Mouse (Mus musculus) neural tube, embryonic 13.5 days (tissue): ENCODE data around the gene Gadd45gip1. TPM values are rescaled to one million over a fixed set of nuclear protein-coding genes. Genes with fewer than 3 reads are reported as not detected.

Experiments
- ATAC-seq: fragments of 200-750 bp; cut with Nextera tagmentation; 2 replicates; pipeline ENCODE4 v1.8.0; 2017; ENCODE audit warnings: low read depth, mild to moderate bottlenecking, moderate TSS enrichment, moderate library complexity
- H3K27ac ChIP-seq: fragments of 300-500 bp; sonication (generic); replicated peaks from 2 replicates; pipeline ENCODE4 v1.5.1; 2015; ENCODE audit warnings: moderate library complexity, mild to moderate bottlenecking, inconsistent platforms
- H3K27me3 ChIP-seq: fragments of 300-500 bp; sonication (generic); 2 replicates; pipeline ENCODE4 v1.6.1; 2015; ENCODE audit warnings: mild to moderate bottlenecking, inconsistent platforms
- H3K36me3 ChIP-seq: fragments of 300-500 bp; sonication (generic); 2 replicates; pipeline ENCODE4 v1.6.1; 2015; ENCODE audit warnings: mild to moderate bottlenecking, inconsistent platforms
- H3K4me1 ChIP-seq: fragments of 300-500 bp; sonication (generic); replicated peaks from 2 replicates; pipeline ENCODE4 v1.6.1; 2015; ENCODE audit warnings: inconsistent platforms
- H3K4me2 ChIP-seq: fragments of 300-500 bp; sonication (generic); 2 replicates; pipeline ENCODE4 v1.6.1; 2015; ENCODE audit warnings: inconsistent platforms, mild to moderate bottlenecking, moderate library complexity
- H3K4me3 ChIP-seq: fragments of 300-500 bp; sonication (generic); 2 replicates; pipeline ENCODE4 v1.5.1; 2015; ENCODE audit warnings: mild to moderate bottlenecking, inconsistent platforms
- H3K9ac ChIP-seq: fragments of 300-500 bp; sonication (generic); 2 replicates; pipeline ENCODE4 v1.6.1; 2015; ENCODE audit warnings: moderate library complexity, mild to moderate bottlenecking, inconsistent platforms
- H3K9me3 ChIP-seq: fragments of 300-500 bp; sonication (generic); 2 replicates; pipeline ENCODE4 v1.6.1; 2016; ENCODE audit warnings: inconsistent platforms
- WGBS: fragments of 180-500 bp; shearing (Covaris S2); methylation state at CpG from one replicate; pipeline ENCODE4 v1.1.7; 2015; 5-methylcytosine and 5-hydroxymethylcytosine counted together
- polyA plus RNA-seq: library from polyadenylated mRNA; unstranded; fragments of >200 nt; fragmentation: Nextera tagmentation; extraction: Ambion mirVana; gene quantifications from 2 replicates; pipeline ENCODE4 v1.2.1, GENCODE M21; 2015

Gadd45gip1 gene
- polyA plus RNA-seq = 35.1 and 39.8 TPM in 2 replicates

- Histone ChIP-seq H3K36me3 (peaks cover 28% of the 10 kb centered on the region), H3K27me3 (no peaks in the 10 kb centered on the region), H3K27ac (peak within 1 kb of the TSS; percentile 97), H3K4me3 (peak within 1 kb of the TSS; percentile 91), H3K9me3 (no peaks in the 10 kb centered on the region), H3K4me1 (peaks cover 43% of the 10 kb centered on the region), H3K9ac (peak within 1 kb of the TSS; percentile 98), H3K4me2 (peak within 1 kb of the TSS; percentile 65)
- ATAC-seq = no peak
- WGBS = 79% methylated on average over 11 of the region's 11 CpGs
Observed at GRCm38 (mm10) chr8:84831490-84831889, at the start of gene Gadd45gip1. Gene Gadd45gip1 (plus strand): TSS chr8:84831522.

- WGBS = 11% methylated on average over 5 of the region's 5 CpGs
- peaks cover 100% of the 10 kb centered on the region for H3K27me3 ChIP-seq
- no peak overlapping the region for H3K4me2 ChIP-seq
Observed at GRCm38 (mm10) chr8:84781686-84782505, 49.4 kb upstream of the Gadd45gip1 start.

GRCm38 (mm10) chr8:84782680-84783079, 48.6 kb upstream of the Gadd45gip1 start:
- 13% methylated on average over 10 of the region's 10 CpGs for WGBS

More at GRCm38 (mm10) chr8:84781686-84782505, 49.4 kb upstream of the Gadd45gip1 start:
- no peak for ATAC-seq
- Histone ChIP-seq H3K36me3 (no peaks in the 10 kb centered on the region), H3K27ac (no peak overlapping the region), H3K9ac (no peak overlapping the region), H3K4me1 (peaks cover 62% of the 10 kb centered on the region), H3K9me3 (no peaks in the 10 kb centered on the region), H3K4me3 (no peak overlapping the region)

GRCm38 (mm10) chr8:84783198-84783918, 48.0 kb upstream of the Gadd45gip1 start:
- Histone ChIP-seq H3K4me3 (no peak overlapping the region), H3K27me3 (peaks cover 100% of the 10 kb centered on the region), H3K9me3 (no peaks in the 10 kb centered on the region), H3K4me2 (no peak overlapping the region), H3K9ac (no peak overlapping the region), H3K36me3 (no peaks in the 10 kb centered on the region), H3K4me1 (peaks cover 71% of the 10 kb centered on the region), H3K27ac (no peak overlapping the region)
- WGBS = 7% methylated on average over 11 of the region's 11 CpGs
- ATAC-seq = no peak

More at GRCm38 (mm10) chr8:84782680-84783079, 48.6 kb upstream of the Gadd45gip1 start:
- Histone ChIP-seq H3K4me3 (no peak overlapping the region), H3K9me3 (no peaks in the 10 kb centered on the region), H3K27me3 (peaks cover 100% of the 10 kb centered on the region), H3K36me3 (no peaks in the 10 kb centered on the region), H3K9ac (no peak overlapping the region), H3K4me2 (no peak overlapping the region), H3K4me1 (peaks cover 68% of the 10 kb centered on the region), H3K27ac (no peak overlapping the region)
- no peak for ATAC-seq

- H3K4me1 ChIP-seq = peaks cover 71% of the 10 kb centered on the region
- peak overlapping the region; percentile 34; the same call in 1 of the 2 replicates for H3K9ac ChIP-seq
- ATAC-seq = no peak
- H3K9me3 ChIP-seq = no peaks in the 10 kb centered on the region
- H3K4me2 ChIP-seq = peak overlapping the region; percentile 33
- no peak overlapping the region for H3K27ac ChIP-seq
- peak overlapping the region; percentile 18 for H3K4me3 ChIP-seq
- 3% methylated on average over 33 of the region's 33 CpGs for WGBS
- no peaks in the 10 kb centered on the region for H3K36me3 ChIP-seq
- H3K27me3 ChIP-seq = peaks cover 100% of the 10 kb centered on the region
Observed at GRCm38 (mm10) chr8:84783919-84784581, 47.3 kb upstream of the Gadd45gip1 start.

GRCm38 (mm10) chr8:84784681-84785505, 46.4 kb upstream of the Gadd45gip1 start:
- Histone ChIP-seq H3K9ac (0 out of 2 replicates have a peak overlapping the region, but pooled peaks have one; percentile 34), H3K9me3 (no peaks in the 10 kb centered on the region), H3K27ac (no peak overlapping the region), H3K4me1 (peaks cover 71% of the 10 kb centered on the region), H3K27me3 (peaks cover 100% of the 10 kb centered on the region), H3K4me3 (peak overlapping the region; percentile 18), H3K36me3 (no peaks in the 10 kb centered on the region), H3K4me2 (peak overlapping the region; percentile 33)
- ATAC-seq = 0 out of 2 replicates have a peak, but pooled peaks have one; percentile 9
- 2% methylated on average over 48 of the region's 48 CpGs for WGBS

GRCm38 (mm10) chr8:84785506-84785755, 45.9 kb upstream of the Gadd45gip1 start:
- H3K4me2 ChIP-seq = peak overlapping the region; percentile 33
- peaks cover 100% of the 10 kb centered on the region for H3K27me3 ChIP-seq
- WGBS = 8% methylated on average over 11 of the region's 11 CpGs

GRCm38 (mm10) chr8:84785756-84786677, 45.3 kb upstream of the Gadd45gip1 start:
- Histone ChIP-seq H3K9ac (0 out of 2 replicates have a peak overlapping the region, but pooled peaks have one; percentile 17), H3K4me2 (peak overlapping the region; percentile 26; the same call in 1 of the 2 replicates), H3K36me3 (no peaks in the 10 kb centered on the region), H3K27ac (no peak overlapping the region), H3K27me3 (peaks cover 100% of the 10 kb centered on the region), H3K4me3 (no peak overlapping the region), H3K9me3 (no peaks in the 10 kb centered on the region), H3K4me1 (peaks cover 73% of the 10 kb centered on the region)
- WGBS = 4% methylated on average over 38 of the region's 38 CpGs
- no peak for ATAC-seq

More at GRCm38 (mm10) chr8:84785506-84785755, 45.9 kb upstream of the Gadd45gip1 start:
- Histone ChIP-seq H3K27ac (no peak overlapping the region), H3K36me3 (no peaks in the 10 kb centered on the region), H3K9ac (no peak overlapping the region), H3K4me1 (peaks cover 71% of the 10 kb centered on the region), H3K4me3 (no peak overlapping the region), H3K9me3 (no peaks in the 10 kb centered on the region)
- ATAC-seq = no peak

GRCm38 (mm10) chr8:84786801-84787467, 44.4 kb upstream of the Gadd45gip1 start:
- Histone ChIP-seq H3K27ac (no peak overlapping the region), H3K36me3 (no peaks in the 10 kb centered on the region), H3K9ac (no peak overlapping the region), H3K4me3 (no peak overlapping the region), H3K9me3 (no peaks in the 10 kb centered on the region), H3K27me3 (peaks cover 100% of the 10 kb centered on the region), H3K4me2 (peak overlapping the region; percentile 26; the same call in 1 of the 2 replicates), H3K4me1 (peaks cover 68% of the 10 kb centered on the region)
- no peak for ATAC-seq
- 7% methylated on average over 11 of the region's 11 CpGs for WGBS
